ENCODE assay signal across 9 mouse cellular contexts in genomic region chr14:60529022-60529421, GRCm38 (mm10).
DNase-seq lines count a peak whose midpoint lies in the region; ATAC-seq and TF ChIP-seq lines count a peak whose summit lies in the region.
"Had no signal": no experiment of that assay in that cellular context is flagged by ENCODE, and none has a peak within 500 bp of the region (broad histone marks: within the 10 kb centered on the region; RNA-seq: fewer than 3 reads in every experiment).

No protein-coding gene starts in this region.

- TF ChIP-seq EP300 in liver, postnatal 0 days (IDR thresholded peaks at IDR 0.05; ENCODE audit: low read depth) = no peak

- no peak overlapping the region for H3K27ac ChIP-seq in kidney, embryonic 14.5 days (ENCODE audit: low read depth, low read length)
- peak overlapping the region; percentile 61; the same call in 1 of the 2 replicates for H3K27ac ChIP-seq in forebrain, embryonic 12.5 days
- H3K27ac ChIP-seq in hindbrain, embryonic 16.5 days (ENCODE audit: low read depth, low read length) = no peak overlapping the region
- no peak overlapping the region for H3K27ac ChIP-seq in liver, postnatal 0 days (ENCODE audit: low read depth)
- H3K27ac ChIP-seq: macrophage had no signal

- H3K4me1 ChIP-seq in kidney, embryonic 14.5 days (ENCODE audit: control insufficient read depth, insufficient read depth, low read length) = peaks cover 12% of the 10 kb centered on the region; the same call in 1 of the 2 replicates
- peaks cover 35% of the 10 kb centered on the region for H3K4me1 ChIP-seq in forebrain, embryonic 12.5 days
- peaks cover 16% of the 10 kb centered on the region; the same call in 1 of the 2 replicates for H3K4me1 ChIP-seq in hindbrain, embryonic 16.5 days (ENCODE audit: control insufficient read depth, insufficient read depth, low read depth, low read length)
- H3K4me1 ChIP-seq in liver, postnatal 0 days (ENCODE audit: insufficient read depth) = peaks cover 4% of the 10 kb centered on the region; the same call in 1 of the 2 replicates

- whole genome bisulfite sequencing in kidney, embryonic 14.5 days = 89% methylated on average over 3 of the region's 3 CpGs
- 59% methylated on average over 3 of the region's 3 CpGs for WGBS in forebrain, embryonic 12.5 days
- WGBS in hindbrain, embryonic 16.5 days = 33% methylated on average over 3 of the region's 3 CpGs
- WGBS in liver, postnatal 0 days (ENCODE audit: insufficient replicate concordance) = 80% methylated on average over 3 of the region's 3 CpGs

- peak; percentile 74 for DNase-seq in kidney, adult 18-20 months
- peak; percentile 93 for DNase-seq in adrenal gland, postnatal 14 days
- peak; percentile 58 for DNase-seq in lung, postnatal 25 days (ENCODE audit: low spot score)
- DNase-seq in liver = no peak
- DNase-seq in liver, postnatal 0 days = no peak

- no peaks in the 10 kb centered on the region for H3K27me3 ChIP-seq in kidney, embryonic 14.5 days (ENCODE audit: control insufficient read depth, insufficient read depth, low read length)
- no peaks in the 10 kb centered on the region for H3K27me3 ChIP-seq in forebrain, embryonic 12.5 days
- no peaks in the 10 kb centered on the region for H3K27me3 ChIP-seq in hindbrain, embryonic 16.5 days (replicated peaks; ENCODE audit: control insufficient read depth, insufficient read depth, low read length)
- no peaks in the 10 kb centered on the region for H3K27me3 ChIP-seq in liver, postnatal 0 days (ENCODE audit: insufficient read depth, low read length)

- H3K4me3 ChIP-seq in kidney, embryonic 14.5 days (ENCODE audit: low read length) = no peak overlapping the region
- H3K4me3 ChIP-seq in forebrain, embryonic 12.5 days (replicated peaks) = no peak overlapping the region
- H3K4me3 ChIP-seq in hindbrain, embryonic 16.5 days (ENCODE audit: low read length) = no peak overlapping the region
- H3K4me3 ChIP-seq in liver, postnatal 0 days (ENCODE audit: low read depth, low read length) = no peak overlapping the region

- H3K9ac ChIP-seq in kidney, embryonic 14.5 days (ENCODE audit: low read depth, low read length) = no peak overlapping the region
- no peak overlapping the region for H3K9ac ChIP-seq in forebrain, embryonic 12.5 days
- H3K9ac ChIP-seq in hindbrain, embryonic 16.5 days (ENCODE audit: low read depth, low read length) = no peak overlapping the region
- no peak overlapping the region for H3K9ac ChIP-seq in liver, postnatal 0 days (replicated peaks)

- no peak overlapping the region for H3K4me2 ChIP-seq in kidney, embryonic 14.5 days (replicated peaks; ENCODE audit: low read depth, low read length)
- H3K4me2 ChIP-seq in forebrain, embryonic 12.5 days = no peak overlapping the region
- no peak overlapping the region for H3K4me2 ChIP-seq in hindbrain, embryonic 16.5 days (ENCODE audit: low read length)
- H3K4me2 ChIP-seq in liver, postnatal 0 days (ENCODE audit: low read depth, low read length) = no peak overlapping the region

- no peaks in the 10 kb centered on the region for H3K9me3 ChIP-seq in kidney, embryonic 14.5 days (ENCODE audit: control insufficient read depth, low read length)
- peaks cover 5% of the 10 kb centered on the region; the same call in 1 of the 2 replicates for H3K9me3 ChIP-seq in forebrain, embryonic 12.5 days
- no peaks in the 10 kb centered on the region for H3K9me3 ChIP-seq in hindbrain, embryonic 16.5 days (ENCODE audit: control insufficient read depth, low read length)
- H3K9me3 ChIP-seq in liver, postnatal 0 days (ENCODE audit: low read length) = no peaks in the 10 kb centered on the region

- no peak for TF ChIP-seq CTCF in liver, postnatal 0 days (IDR thresholded peaks at IDR 0.05; ENCODE audit: low read depth)

- no peaks in the 10 kb centered on the region for H3K36me3 ChIP-seq in kidney, embryonic 14.5 days (ENCODE audit: control insufficient read depth, insufficient read depth, low read length)
- H3K36me3 ChIP-seq in forebrain, embryonic 12.5 days (replicated peaks) = no peaks in the 10 kb centered on the region
- no peaks in the 10 kb centered on the region for H3K36me3 ChIP-seq in hindbrain, embryonic 16.5 days (ENCODE audit: control insufficient read depth, insufficient read depth, low read length)
- H3K36me3 ChIP-seq in liver, postnatal 0 days (replicated peaks; ENCODE audit: insufficient read depth, low read length) = no peaks in the 10 kb centered on the region

- no peak for ATAC-seq in kidney, embryonic 14.5 days (ENCODE audit: low FRiP score, low TSS enrichment)
- ATAC-seq in forebrain, embryonic 12.5 days (ENCODE audit: low FRiP score) = no peak
- ATAC-seq in hindbrain, embryonic 16.5 days = peak; percentile 78
- ATAC-seq in liver, postnatal 0 days = no peak

Comparison
In these comparisons a context has a peak if more than half of its experiments do, and no peak if none do; other contexts are left out.
1. DNase-seq: peak in kidney, adult 18-20 months (single experiment), adrenal gland, postnatal 14 days (single experiment) and lung, postnatal 25 days (single experiment); none in liver (single experiment) and liver, postnatal 0 days (single experiment).